Mouse (Mus musculus): Measurements from ENCODE around the gene Acin1.

The Acin1 gene

DNA sequence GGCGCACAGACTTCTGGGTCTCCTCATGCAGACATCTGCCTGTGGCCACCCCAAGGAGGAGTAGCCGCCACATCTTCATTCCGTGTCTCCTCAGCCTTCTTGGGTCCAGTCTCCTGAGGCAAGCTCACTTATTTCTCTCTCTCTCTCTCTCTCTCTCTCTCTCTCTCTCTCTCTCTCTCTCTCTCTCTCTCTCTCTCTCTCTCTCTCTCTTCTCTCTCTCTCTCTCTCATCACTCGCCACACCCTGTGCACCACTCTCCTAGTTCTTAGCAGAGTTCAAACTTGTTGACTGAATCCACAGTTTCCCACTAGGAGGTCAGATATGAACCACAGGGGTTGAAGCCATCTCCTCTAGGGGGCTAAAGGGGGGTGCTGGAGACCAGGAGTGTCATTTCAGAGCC lies 12.0 kb upstream of the Acin1 start, which contains the start of gene Gm29776:
Gene Gm29776 (minus strand): TSS at position 101 of the 400 bp plus-strand sequence.
- DNase-seq (ENCODE audit: inconsistent ontology term) = no peak

DNA sequence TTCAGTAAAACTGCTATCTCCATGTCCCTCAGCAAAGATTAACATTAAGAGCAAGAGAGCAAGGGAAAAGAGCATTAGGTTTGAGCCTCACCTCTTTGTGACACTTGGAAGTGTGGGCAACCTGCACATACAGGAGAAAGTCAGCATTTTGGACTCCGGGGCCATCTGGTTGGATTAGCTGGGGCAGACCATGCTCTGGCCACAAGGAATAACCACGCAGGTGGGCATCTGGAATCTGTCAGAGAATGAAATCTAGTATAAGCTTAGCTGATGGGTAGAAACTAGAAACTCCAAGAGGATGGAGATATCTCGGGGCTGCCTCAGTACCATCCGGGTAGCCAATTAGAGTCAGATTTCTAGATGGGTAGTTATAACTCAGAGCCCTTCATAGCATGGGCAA lies 10.0 kb upstream of the Acin1 start:
- no peak for DNase-seq (ENCODE audit: inconsistent ontology term)

DNA sequence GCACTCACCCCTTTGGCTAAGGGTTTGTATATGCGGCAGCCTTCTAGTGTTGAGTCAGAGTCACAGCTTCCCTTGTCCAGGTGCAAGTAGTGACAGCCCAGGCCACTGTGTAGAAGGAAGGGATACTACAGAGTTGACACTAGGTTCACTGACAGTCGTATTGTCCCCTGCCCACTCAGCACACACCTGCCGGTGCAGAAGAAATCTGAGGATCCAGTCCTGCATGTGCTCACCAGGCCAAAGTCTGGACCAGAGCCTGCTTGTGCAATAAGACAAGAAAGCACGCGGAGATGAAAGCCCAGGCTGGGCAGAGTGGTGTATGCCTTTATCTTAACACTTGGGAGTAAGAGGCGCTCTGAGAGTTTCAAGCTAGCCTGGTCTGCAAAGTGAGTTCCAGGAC lies 8.3 kb upstream of the Acin1 start:
- DNase-seq (ENCODE audit: inconsistent ontology term) = no peak

DNA sequence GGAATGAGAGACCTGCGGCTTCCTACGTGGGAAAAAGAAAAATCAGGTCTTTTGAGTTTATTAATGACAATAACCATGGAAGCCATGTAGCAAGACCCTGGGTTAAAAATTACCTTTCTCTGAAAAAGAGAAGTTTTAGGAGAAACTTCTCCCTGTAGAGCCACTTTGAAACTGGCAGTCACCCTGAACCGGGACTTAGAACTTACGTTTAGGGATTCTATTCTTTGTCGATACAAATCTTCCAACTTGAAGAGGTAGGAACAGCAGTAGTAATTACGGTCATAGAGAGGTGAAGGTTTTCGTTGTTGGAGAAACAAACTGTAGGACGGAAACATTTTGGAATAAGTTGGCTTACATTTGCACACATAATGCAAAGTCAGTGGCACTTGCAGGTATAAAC lies 520 bp upstream of the Acin1 start:
- no peak for DNase-seq (ENCODE audit: inconsistent ontology term)

DNA sequence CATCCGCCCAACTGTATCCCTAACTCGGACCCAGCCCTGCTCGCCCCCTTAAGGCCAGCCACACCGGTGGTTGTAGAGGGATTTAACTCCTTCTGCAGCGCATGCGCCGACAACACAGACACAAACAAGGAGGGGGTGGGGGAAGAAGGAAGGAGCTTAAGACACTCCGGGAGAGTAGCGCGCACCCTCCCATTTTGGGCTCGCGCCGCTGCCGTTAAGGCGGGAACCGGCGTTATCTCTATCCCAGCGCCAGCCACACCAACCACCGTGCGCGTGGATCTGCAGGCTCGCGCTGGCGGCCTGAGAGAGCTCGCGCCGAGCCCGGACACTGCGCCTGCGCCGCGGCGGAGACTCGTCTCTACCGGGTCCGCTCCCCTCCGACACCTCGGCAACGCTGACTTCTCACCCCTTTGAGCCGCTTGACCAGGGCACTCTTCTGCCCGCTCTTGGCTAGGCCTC lies 639 bp downstream of the Acin1 start, which contains the start of gene 1700123O20Rik:
Gene 1700123O20Rik (plus strand): TSS at position 154 of the 459 bp plus-strand sequence.
- peak; percentile 94 for DNase-seq (ENCODE audit: inconsistent ontology term)

DNA sequence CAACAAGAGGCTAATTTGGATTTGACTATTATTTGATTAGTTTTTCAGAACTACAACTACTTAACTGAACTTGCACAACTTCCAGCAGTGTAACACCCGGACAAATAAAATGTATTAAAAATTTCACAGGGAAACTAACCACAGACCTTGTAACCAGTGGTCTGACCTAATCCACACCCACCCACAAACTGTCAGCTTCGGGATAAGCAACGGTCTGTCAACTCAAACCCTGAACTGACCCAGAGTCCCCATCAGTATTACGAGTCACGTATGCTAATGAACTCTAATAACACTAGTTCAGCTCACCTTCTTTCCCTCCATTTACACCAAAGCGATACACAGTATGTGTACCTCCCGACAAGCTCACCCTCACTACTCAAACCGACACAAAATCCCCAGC lies 1.3 kb downstream of the Acin1 start:
- DNase-seq (ENCODE audit: inconsistent ontology term) = peak; percentile 6

DNA sequence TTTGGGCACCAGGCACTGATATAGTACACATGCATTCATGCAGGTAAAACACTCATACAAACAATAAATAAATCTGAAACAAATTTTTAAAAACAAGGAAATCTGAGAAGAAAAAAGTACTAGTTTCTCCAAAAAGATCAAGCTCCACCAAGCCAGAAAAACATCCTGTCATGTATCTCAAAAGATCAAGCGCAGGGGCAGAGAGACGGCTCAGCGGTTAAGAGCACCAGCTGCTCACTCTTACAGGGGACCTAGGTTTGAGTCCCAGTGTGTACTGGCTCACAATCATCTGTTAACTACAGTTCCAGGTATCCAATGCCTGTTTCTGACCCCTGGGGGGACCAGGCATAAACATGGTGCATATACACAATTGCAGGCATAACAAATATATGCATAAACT lies 4.3 kb downstream of the Acin1 start:
- DNase-seq (ENCODE audit: inconsistent ontology term) = no peak

DNA sequence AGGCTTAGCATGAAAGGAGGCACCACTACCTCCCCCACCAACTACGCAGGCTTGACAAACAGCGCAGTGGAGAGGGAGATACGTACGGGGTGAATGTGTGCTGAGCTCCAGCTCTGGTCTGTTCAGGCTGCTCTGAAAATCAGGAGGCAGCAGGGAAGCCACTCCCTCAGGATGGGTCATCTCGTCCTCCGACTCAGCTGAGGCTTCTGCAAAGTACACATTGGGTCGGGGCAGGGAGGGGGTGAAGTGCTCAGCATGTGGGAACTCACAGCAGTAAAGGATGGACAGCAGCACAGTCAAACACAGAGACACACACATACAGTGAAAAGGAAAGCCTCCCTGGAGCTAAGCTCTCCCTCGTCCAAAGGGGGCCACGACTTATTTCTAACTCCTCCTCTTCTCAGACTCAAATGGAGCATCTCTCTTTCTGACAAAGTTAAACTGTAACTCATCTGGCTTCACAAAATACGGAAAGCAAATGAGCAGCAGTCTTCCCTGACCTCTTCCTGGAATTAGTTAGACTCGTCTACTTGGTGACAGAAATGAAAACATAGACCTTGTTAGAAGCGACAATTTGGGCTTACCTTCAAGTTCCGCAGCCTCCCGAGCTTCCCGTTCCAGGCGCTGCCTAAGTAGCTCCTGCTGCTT lies 8.0 kb downstream of the Acin1 start:
- no peak for DNase-seq (ENCODE audit: inconsistent ontology term)

DNA sequence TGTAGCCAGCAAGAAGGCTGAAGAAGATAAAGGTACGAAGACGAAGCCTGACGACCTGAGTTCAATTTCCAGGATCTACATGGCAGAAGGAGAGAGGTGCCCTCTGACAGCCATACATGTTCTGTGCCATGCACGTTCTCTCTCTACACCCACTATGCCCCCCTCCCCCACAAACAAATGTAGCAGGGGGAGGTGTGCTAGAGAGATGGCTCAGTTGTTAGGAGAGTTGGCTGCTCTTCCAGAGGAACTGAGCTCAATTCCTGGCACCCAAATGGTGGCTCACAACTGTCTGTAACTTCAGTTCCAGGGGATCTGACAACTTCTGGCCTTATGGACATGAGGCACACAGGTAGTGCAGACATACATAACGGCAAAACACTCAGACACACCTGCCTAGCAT lies 10.4 kb downstream of the Acin1 start:
- no peak for DNase-seq (ENCODE audit: inconsistent ontology term)

DNA sequence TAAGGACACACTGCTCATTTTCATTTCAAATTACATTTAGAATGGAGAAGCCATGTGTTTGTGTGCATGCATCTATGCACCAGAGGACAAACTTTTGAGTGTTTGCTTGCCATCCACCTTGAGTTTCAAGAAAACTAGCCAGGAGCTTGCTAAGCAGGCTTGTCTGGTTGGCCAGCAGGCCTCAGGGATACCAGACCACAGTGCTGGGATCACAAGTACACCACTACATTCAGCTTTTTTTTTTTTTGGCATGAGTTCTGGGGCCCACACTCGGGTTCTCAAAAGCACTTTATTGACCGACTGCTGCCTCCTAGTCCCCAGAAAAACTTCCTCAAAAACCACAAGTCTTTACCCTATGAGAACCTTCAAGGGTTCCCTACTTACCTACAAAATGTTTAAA lies 12.4 kb downstream of the Acin1 start:
- DNase-seq (ENCODE audit: inconsistent ontology term) = no peak

DNA sequence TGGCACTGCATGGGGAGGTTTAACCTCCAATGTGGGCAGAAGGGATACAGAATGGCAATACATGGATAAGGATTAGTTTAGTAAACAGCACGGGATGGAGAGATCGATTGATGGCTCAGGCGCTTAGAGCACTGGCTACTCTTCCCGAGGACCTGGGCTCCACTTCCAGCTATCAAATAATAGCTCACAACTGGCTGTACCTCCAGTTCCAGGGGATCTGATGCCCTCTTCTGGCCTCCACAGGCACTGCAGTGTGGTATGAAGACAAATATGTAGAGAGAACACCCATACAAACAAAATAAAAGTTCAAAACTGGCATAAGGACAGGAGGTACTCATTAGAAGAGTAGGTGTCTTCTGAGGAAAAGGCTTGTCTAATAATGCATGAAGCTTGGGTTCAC lies 17.4 kb downstream of the Acin1 start:
- peak; percentile 9 for DNase-seq (ENCODE audit: inconsistent ontology term)

DNA sequence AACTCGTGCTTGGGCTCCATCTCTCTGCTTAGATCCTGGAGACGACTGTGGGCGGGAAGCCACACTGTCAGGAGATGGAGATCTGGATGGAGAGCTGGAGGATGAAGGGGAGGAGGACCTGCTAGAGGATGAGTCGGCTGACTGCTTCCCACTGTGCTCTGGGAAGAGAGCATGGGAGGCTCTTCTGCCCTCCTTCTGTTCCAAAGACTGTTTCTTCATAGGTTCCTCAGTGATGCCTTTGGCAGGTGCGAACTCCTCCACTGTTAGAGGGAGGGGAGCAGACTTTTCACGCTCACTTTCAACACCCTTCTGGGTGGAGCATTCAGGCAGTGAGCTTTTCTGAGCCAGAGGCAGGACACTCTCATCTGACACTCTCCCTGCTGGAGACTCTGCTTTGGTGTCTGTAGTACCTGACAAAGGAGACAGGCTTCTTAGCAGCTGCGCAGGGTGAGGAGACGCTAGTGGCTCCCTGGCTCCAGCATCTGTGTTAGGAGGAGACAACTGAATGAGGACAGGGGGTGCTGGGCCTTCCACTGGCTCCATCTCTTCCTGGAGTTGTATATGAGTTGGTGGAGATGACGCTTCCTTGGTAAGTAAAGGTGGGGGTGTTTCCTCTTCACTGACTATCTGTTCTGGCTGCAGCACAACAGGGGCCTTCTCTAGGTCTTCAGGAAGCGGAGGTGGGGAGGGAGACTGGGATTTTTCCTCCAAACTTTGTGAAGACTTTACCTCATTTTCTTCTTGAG lies 22.1 kb downstream of the Acin1 start:
- DNase-seq (ENCODE audit: inconsistent ontology term) = no peak

DNA sequence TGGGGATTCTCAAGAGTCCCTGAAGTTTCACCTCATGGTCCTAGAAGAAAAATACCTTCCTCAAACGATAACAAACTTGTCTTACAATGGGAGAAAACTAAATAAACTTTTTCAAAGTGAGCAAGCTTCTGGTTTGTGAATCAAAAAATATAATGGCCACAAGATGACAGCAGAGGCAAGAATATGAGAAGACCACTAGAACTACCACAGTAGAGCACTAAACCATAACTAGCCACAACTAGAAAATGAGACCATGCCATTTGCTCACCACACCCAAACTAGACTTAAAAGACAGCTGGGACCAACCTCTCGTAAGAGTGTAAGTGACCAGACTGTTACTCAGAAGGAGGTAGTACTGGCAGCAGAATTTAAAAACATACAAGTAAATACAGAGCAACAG lies 26.7 kb downstream of the Acin1 start:
- no peak for DNase-seq (ENCODE audit: inconsistent ontology term)

DNA sequence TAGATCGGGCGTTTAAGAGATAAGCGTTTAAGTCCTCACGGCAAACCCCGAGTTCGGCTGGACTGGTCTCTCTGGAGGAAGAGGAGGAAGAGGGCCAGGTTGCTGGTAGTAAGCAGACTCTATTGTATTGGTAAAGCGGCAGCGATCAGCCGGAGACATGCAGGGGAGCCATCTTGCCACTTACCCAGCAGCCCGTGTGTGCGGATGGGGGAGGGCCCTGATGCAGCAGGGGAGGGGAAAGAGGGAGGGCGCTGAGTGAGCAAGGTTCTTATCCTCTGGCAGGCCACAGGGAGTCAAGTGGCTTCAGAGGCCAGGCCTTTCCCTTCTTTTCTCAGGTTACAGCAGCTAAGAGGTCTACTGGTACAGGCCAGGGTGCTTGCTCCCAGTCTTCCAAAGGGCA lies 33.2 kb downstream of the Acin1 start:
- peak; percentile 93 for DNase-seq (ENCODE audit: inconsistent ontology term)

DNA sequence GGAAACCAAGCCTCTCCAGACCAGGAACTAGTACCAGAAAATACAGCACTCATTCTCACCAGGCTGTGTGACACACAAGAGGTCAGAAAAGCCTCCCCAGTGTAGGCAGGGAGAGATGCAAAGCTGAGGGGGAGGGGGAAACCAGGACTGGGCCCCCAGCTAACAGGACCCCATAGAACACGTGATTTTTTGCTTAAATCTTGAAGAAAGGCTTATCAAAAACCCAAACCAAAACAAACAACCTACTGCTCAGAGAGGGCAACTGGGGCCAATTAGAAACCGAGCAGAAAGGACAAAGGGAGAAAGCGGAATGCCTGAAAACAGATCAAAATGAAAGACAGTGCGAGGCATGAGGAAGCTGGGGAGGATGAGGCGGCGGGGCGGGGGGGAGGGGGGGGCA lies 33.9 kb downstream of the Acin1 start:
- no peak for DNase-seq (ENCODE audit: inconsistent ontology term)

DNA sequence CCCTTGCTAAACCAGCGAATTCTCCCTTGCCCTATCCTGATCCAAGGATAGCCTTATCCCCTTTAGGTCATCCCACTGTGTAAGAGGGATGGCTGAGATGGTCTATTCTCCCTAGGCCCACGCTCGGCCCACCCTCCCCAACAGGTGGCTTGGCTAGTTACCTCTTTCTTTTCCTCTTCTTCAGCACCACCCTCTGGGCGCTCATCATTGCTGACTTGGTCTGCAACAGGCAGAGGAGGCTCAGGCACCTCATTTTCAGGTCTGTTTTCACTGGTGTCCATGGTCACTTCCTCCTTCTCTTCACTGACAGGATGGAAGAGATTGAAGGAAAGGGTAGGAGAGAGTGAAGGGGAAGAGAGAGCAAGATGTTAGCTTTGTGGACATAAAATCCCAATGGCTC lies 35.2 kb downstream of the Acin1 start:
- no peak for DNase-seq (ENCODE audit: inconsistent ontology term)

DNA sequence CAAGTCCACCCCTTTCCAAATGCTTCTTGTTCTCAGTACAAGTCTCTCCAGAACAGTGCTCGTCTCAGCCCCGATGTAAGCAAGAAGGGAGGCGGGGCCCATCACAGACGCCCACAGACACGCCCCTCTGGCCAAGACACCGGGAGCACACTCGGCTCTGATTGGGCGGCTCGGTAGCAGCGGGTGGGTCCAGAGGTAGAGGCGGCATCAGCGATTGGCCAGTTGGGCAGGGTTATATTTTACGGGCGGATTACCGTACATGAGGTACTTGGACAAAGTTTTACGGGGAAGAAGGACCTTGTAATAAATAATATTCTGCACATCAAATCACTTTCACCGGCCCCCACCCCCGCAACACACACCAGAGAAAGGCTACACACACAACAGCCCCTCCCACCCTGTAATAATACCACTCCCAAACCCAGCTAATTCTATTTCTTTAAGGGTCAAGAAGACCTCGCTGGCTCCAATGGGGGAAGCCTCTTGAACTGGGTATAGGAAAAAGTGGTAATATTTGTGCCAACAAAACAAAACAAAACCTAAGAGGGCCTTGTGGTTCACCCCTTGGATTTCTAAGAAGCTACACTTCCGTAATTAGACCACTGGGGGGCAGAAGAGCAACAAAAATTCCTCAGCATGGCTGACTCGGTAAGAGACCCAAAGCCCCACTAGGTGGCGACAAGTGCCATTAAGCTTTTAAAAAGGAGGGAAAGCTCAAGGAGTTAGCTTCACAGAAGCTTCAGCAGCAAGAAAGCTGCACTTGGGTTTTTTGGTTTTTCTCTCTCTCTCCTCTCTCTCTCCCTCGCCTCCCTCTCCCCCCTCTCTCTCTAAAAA lies 35.9 kb downstream of the Acin1 start:
- peak; percentile 75 for DNase-seq (ENCODE audit: inconsistent ontology term)

DNA sequence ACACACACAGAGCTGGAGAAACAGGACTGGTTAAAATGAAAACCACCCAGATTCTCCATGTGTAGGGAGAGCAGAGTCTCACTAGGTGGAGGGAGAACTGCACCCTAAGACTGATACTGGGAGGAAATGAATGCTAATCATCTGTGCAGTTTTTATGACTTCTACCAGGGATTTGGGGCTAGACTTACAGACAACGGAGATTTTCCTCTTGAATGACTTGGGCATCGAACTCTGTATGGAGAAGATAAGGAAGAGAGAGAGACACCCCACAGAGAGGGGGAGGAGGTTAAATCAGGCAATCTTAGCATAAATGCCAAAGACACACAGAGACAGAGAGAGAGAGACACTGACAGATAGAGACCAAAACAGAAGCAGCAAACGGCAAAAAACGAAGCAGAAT lies 38.8 kb downstream of the Acin1 start:
- DNase-seq (ENCODE audit: inconsistent ontology term) = no peak

DNA sequence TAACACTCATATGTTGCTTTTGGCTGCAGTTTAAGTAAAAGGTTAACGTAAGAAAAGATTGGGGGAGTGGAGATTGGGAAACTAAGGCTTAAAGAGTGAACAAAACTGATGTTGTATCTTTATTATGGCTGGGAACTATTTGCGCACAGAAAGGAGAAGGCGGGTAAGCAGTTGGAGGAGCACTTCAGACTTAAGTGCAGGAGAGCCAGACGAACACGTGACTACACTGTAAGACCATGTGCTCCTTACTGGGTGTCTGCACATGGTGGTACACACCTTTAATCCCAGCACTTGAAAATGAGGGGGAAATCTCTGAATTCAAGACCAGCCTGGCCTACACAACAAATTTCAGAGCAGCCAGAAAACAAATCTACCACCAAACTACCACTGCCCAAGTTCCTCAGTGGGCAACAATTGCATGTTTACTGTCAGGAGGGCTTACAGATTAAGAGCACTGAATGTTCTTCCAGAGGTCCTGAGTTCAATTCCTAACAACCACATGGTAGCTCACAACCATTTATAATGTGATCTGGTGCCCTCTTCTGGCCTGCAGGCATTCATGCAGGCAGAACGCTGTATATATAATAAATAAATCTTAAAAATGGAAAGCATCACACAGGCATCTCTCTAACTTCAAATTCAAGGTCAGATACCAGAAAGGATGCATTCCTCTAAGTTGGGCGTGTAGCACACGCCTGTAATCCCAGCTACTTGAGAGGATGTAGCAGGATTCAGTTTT lies 39.7 kb downstream of the Acin1 start:
- no peak for DNase-seq (ENCODE audit: inconsistent ontology term)

DNA sequence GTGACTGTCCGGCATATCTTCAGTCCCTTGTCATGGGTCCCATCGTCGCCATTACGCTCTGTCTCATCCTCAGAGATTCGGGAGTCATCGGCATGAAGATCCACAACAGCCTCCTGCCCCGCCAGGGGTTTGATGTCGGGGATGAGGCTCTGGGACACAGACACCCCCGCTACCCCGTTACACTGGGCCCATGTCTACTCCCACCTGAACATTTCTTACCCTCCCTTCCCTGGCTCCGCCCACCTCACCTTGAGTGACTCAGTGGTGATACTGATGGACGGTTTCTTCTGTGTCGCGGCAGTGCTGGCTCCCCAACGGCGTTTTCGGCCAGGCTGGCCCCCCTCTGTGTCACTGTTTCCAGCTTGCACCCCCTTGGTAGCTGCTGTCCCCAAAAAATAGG lies 40.3 kb downstream of the Acin1 start:
- DNase-seq (ENCODE audit: inconsistent ontology term) = no peak

DNA sequence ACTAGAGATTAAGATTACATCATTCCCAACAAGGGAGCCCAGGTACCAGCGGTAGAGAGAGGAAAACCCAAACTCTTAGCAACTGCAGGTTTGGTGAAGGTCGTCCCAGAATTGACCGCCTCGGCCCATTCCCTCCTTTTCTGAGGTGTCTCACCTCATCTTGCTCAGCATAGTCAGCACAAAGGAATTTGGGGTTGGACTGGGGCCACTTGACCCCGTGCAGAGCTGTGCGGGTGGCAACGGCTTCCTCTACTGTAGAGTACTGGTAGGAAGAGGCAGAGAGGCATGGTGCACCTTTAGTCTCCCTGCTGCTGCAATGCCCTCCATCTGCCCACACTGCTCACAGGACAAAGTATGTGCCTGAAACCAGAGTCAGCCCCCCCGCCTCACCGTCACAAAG lies 42.4 kb downstream of the Acin1 start:
- peak; percentile 32 for DNase-seq (ENCODE audit: inconsistent ontology term)

DNA sequence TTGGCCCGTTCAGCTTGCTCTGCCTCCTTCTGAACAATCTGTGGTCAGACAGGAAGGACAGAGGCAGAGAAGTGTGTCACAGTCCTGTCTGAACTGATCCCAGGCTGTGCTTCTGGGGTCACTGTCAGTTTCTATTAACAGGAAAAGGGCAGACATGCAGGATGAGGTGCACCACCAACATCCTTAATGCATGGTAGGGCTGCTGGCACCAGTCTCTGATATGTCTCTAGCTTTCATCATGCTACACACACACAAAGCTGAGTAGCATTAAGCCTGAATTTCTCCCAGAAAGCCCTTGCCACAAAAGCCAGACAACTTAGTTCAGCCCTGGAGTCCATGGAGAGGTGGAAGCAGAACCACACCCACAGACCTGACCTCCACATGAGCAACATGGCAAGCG lies 43.7 kb downstream of the Acin1 start:
- DNase-seq (ENCODE audit: inconsistent ontology term) = no peak

Measured in Muller cell, postnatal 12 days (primary cell).